15 mouse cellular contexts compared by ENCODE assay signal in genomic region chr8:125306665-125307064, GRCm38 (mm10).
"Had no signal": no experiment of that assay in that cellular context is flagged by ENCODE, and none has a peak within 500 bp of the region (broad histone marks: within the 10 kb centered on the region; RNA-seq: fewer than 3 reads in every experiment).

No protein-coding gene starts in this region.

- H3K4me2 ChIP-seq: lung, embryonic 14.5 days; midbrain, embryonic 12.5 days; midbrain, embryonic 15.5 days; neural tube, embryonic 12.5 days had no signal

- DNase-seq: lung, adult 18-20 months; lung, embryonic 14.5 days; lung, postnatal 10 days; lung, postnatal 4 days; retina, postnatal 1 day; right cerebral cortex, adult 18-20 months; right cerebral cortex, postnatal 25 days; right cerebral cortex, postnatal 4 days; spleen, adult 18-20 months; thymus, adult 18-20 months; thymus, postnatal 36 days had no signal

- H3K4me3 ChIP-seq: midbrain, embryonic 10.5 days; midbrain, embryonic 12.5 days; midbrain, embryonic 15.5 days; neural tube, embryonic 12.5 days had no signal

- H3K9ac ChIP-seq: lung, embryonic 14.5 days; midbrain, embryonic 12.5 days; midbrain, embryonic 15.5 days; neural tube, embryonic 12.5 days had no signal

- ATAC-seq: midbrain, embryonic 15.5 days had no signal

- H3K27ac ChIP-seq: midbrain, embryonic 10.5 days; midbrain, embryonic 12.5 days; midbrain, embryonic 15.5 days; neural tube, embryonic 12.5 days had no signal

- H3K36me3 ChIP-seq: midbrain, embryonic 10.5 days; midbrain, embryonic 12.5 days; midbrain, embryonic 15.5 days; neural tube, embryonic 12.5 days had no signal

- H3K9me3 ChIP-seq: midbrain, embryonic 15.5 days had no signal
